Mouse (Mus musculus) cerebellum, adult 2 months (tissue): Measurements from ENCODE around the gene Nckap5.

ENCODE experiments used
- CTCF ChIP-seq: fragments of 200-500 bp; IDR thresholded peaks from 2 replicates; pipeline ENCODE4 v1.5.1; 2011; ENCODE audit warnings: low read depth, mild to moderate bottlenecking, control low read depth, low read length, moderate library complexity, borderline replicate concordance; ENCODE audit not compliant: insufficient read depth
- POLR2A ChIP-seq: fragments of 200-500 bp; IDR thresholded peaks from 2 replicates; pipeline ENCODE4 v1.6.1; 2011; ENCODE audit warnings: low read length, control low read depth, borderline replicate concordance; ENCODE audit not compliant: insufficient read depth

DNA sequence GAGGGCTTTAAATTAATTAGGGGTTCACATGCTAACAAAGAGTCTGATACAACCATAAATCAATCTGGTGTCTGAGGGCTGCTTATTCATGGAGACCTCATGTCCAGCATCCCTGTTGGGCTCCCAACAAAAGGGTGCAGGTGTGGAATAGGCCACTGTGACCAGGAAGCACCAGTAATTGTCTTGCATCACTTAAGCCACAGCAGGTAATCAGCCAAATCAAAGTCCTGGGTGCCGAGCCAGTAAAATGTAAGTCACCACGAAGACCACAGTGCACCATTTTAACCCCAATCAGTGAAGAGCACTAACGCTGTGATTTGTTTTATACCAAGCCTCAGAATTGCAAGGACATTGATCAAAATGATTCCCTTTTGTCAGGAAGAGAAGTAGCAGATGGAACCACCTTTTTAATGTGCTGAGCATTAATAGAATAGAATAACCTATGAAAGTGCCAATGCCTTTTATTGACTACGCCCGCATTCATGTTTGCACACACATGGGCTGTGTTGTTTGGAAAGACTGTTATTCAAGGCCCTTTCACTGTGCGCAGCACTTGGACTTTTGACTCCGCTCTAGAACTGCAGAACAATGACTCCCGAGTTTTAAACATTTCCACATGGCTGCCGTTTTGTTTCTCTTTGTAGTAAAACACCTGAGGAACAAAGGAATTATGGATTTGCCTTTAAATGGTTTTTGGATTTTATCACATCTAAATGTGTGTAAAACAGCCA, 393.5 kb downstream of the Nckap5 start:
- no peak for TF ChIP-seq CTCF
- no peak for TF ChIP-seq POLR2A
